Mouse (Mus musculus): ENCODE data around the gene Nutm2.
"Not testable (repeated sequence)": the region's sequence is repeated elsewhere in the genome, so short reads cannot be mapped to it uniquely, and the experiment has no call there.

Gene Nutm2

DNA sequence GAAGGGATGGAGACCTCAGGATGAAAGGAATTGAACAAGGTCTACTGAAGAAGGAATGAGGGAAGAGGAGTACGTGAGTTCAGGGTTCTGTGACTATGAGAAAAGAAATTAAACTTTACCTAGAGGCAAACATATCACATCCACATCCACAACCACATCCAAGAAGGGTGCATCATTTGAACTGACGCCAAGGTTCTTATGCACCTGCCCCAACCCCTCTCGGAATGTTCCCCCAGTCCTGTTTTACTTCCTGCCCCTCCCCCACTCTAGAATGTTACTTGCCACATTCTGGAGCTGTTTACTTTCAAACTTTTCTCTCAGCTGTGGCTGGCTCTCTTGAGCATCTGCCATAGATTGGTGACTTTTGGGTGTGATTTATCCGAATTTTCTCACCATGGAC is at the start of gene Nutm2:
TSS of gene Nutm2 (plus strand) at position 301 of the 400 bp plus-strand sequence.
- no peak for DNase-seq

GRCm38 (mm10) chr13:50417389-50418183 is 49.5 kb upstream of the Nutm2 start, which contains the start of gene Fbxw17:
Gene Fbxw17 (plus strand): TSS chr13:50417864.
- peak; percentile 90 for DNase-seq

- DNase-seq = no peak
These were observed 48.7 kb upstream of the Nutm2 start for GRCm38 (mm10) chr13:50418421-50418820.

DNA sequence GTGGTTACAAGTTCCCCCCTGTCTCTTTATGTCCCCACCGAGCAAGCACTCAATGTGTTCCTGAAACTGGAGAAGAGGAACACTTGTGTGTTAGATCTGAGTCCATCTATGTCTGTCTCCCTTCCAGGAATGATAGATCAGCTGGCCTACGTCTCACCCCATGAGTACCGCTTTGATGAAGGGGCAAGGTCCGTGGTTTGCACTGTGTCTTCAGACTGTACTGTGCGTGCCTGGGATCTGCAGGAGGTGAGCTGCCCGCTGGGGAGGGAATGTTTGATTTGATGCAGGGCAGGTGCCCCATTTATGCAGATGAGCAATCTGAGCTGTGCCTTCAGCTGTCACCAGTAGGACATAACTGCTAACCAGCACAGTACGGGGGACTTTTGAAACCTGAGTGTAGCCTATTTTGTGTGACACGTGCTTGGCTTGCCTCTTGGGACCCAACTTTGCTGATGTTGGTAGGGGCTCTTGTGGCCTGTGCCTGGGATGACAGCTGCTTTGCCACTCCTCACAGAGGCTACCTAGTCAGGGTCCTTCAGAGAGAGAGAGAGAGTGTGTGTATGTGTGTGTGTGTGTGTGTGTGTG is 43.4 kb upstream of the Nutm2 start:
- DNase-seq = no peak

DNA sequence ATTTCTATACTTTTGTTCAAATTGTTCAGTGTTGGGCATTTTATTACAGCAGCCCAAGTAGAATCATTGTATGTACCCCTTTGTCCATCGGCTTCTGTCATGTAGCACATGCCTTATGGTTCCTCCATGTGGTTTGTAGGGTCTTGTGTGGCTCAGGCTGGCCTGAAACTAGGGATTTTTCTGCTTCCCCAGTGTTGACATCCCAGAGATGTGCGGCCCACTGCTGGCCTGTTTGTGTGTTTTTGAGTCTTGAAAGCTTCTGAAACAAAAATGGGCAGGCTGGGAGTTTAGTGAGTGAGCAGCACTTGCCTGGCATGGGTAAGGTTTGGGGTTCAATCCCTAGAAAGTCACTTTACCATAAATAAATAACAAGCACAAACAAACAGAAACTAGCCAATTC is 42.6 kb upstream of the Nutm2 start:
- DNase-seq = no peak

GRCm38 (mm10) chr13:50426686-50427085 is 40.4 kb upstream of the Nutm2 start:
- no peak for DNase-seq

DNA sequence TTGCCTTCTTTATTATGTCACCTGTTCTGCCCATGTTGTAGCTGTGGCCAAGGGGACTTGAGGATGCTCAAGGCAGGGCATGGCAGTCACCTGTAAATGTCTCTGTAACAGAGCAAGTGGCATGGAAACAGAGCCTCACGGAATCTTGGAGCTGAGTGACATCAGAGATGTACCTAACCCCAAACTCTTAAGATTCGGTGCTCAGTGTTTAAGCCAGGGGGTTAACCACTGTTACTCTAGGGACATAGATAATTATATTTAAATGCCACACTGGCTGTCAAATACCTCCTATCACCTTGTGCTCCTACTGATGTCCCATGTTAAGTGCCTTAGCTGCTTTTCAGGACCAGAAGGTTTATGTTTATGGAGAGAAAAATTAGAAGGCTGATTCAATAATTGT is 23.3 kb upstream of the Nutm2 start, which contains the start of gene Gm47429:
TSS of gene Gm47429 (minus strand) at position 101 of the 400 bp plus-strand sequence.
- DNase-seq = no peak

GRCm38 (mm10) chr13:50445261-50445660 is 21.8 kb upstream of the Nutm2 start:
- no peak for DNase-seq

- not testable (repeated sequence) for DNase-seq
These were observed 14.8 kb upstream of the Nutm2 start for GRCm38 (mm10) chr13:50452266-50452665.

DNA sequence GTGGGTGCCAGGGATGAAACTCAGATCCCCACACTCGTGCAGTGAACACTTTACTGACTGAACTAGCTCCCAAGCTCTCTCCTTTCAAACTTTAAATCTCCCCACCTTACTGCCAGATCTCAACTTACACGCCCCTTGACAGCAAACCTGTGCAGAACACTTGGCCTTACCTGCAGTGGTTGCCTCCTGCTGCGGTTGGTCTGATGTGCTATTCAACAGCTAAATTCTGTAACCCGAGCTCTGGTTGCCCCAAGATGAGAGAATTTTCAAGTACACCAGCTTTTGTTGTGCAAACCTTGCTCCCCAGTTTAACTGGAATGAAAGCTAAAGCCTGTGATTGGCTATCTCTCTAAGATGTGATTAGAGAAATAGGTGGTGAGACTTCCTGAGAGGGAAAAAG is 13.7 kb upstream of the Nutm2 start:
- DNase-seq = no peak

DNA sequence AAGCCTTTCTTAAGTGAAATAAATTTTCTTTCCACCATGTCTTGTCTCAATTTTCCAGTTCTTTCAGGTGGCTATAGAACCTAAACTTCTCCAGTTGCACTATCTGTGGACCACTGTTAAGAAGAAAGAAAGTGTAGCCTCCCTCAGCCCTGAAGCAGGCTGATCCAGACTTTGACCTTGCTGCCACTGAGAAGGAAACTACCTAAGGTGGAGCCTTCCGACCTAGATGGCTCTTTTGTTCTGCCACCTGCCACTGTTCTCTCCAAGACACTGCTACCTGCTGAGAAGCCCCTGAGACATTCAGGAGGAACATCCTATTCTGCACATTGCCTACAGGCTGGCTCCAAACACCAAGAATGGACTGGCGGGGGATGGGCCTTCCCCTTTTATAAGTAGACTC is 6.7 kb upstream of the Nutm2 start:
- not testable (repeated sequence) for DNase-seq

DNA sequence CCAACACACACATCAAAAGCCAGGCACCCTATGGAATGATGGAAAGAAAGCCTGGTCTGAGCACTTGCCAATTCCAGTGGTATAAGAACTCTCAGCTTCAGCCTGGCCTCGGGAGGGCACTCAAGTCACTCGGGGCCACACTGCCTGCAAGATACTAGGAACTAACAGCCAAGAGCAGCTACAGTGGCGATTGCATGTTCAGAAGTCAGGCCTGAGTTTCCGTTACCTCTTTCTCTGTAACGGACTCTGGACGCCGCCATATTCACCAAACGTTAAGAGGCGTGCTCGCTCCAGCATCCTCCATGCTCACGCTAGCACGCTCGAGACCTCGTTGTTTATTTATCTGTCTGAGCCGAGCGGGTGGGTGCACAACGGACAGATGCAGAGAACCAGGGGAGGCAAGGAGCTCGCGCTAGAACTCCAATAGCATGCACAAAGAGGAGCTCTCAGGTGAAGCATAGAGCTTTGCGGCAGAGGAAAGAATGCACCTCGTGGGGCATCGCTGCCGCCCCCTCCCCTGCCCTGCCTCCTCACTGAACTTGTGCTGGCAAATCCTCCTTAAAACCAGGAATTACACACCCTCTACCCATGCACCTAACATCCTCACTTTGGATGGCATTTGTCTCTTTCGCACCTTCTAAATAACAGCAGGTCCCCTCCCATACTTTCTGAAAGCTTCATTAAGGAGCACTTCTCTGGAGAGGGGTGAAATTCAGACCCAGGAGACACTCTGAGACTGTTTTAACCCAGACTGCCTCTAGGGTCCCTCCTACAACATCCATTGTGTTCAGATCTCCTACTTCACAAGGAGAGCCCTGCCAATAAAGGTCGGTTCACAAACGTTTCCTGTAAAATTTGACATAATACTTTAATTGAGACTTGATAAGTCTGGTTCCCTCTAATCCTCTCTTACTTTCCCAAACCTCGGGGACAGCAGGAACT is 2.2 kb upstream of the Nutm2 start:
- DNase-seq = peak; percentile 22

DNA sequence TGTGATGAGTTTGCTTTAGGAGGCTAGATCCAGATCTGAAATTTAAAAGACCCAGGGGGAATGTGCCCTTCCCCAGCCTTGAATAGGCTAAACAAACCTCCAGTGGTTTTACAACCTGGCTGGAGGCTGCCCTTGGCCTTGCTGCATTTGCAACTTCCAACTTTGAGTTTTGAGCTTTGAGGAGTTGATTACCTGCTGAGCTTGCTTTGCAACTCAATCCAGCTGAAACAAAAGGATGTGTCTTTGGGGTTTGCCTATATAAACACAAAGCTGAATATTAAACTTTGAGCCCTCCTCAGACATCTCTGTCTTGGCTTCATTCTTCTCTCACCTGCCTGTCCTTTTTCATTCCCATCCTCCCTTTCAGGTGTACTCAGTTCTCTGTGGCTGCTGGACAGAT is 21.4 kb downstream of the Nutm2 start:
- not testable (repeated sequence) for DNase-seq

DNA sequence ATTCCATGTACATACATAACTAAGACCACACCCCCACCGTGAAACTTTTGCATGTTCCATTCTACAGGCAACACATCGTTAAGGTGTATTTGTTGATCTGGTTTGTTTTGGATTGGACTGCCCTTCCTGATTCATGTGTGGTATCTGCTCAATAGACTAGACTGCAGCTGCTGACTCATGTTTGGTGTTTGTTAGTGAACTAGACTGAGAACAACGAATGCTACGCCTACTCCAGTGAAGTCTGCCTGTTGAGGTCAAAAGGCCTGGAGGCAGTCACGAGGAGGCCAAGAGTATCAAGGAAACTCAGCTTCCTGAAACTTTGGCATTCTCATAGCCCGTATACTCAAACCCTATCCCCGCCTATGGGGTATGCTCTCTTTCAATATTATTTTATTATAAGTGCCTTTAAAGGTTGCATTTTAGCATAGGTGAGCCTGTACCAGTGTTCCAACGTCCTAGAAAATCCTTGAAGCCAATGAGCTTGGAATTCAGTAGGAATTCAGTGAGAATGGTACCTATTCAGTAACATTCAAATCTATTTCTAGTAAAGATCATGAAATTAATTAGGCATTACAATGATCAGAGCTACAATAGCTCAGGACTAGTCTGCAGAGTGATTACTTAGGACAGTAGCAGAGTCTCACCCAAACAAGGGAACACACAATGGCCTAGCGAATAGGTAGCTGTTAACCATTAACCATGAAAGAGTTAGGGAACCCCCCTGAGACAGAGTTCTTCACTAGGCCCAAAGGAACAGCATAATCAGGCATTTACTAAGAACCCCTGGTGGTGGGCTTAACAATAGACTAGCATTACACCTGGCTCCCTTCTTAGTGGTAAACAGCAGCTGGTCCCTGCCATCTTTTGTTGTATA is 43.6 kb downstream of the Nutm2 start:
- not testable (repeated sequence) for DNase-seq

Data from lung, postnatal 10 days (tissue).